Mouse (Mus musculus) adrenal gland, postnatal 36 days (tissue): ENCODE results near the gene Paqr7. TPM values are rescaled to one million over a fixed set of nuclear protein-coding genes. Genes with fewer than 3 reads are reported as not detected.
"Not testable (repeated sequence)": the region's sequence is repeated elsewhere in the genome, so short reads cannot be mapped to it uniquely, and the experiment has no call there.

ENCODE experiments used
- DNase-seq, 2 experiments: peaks; one replicate each; pipeline ENCODE4 v3.0.0; 2021; ENCODE audit warnings: mixed read lengths in 1 of 2
- total RNA-seq, 2 experiments: library from RNA; stranded (reverse); gene quantifications; 2 replicates each; pipeline ENCODE4 v1.2.3; 2021

Paqr7 gene
- total RNA-seq, 2 experiments from 2014 or later = 38.7 to 56.9 TPM

DNA sequence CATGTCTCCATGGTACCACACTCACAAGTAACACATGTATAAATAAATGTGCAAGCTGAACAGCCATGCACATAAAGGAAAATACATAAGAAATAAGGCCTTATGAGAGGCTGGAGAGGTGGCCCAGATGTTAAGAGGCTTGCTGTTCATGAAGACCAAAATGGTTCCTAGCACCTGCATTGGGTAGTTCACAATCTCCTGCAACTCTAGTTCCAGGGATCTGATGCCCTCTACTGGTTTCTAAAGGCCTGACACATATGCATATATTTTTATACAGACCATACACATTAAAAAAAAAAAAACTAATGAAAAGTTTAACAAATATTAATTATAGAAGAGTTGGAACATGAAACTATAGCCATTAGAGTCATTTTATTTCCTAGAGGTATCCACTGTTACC is 25.0 kb upstream of the Paqr7 start:
- no peak for DNase-seq

DNA sequence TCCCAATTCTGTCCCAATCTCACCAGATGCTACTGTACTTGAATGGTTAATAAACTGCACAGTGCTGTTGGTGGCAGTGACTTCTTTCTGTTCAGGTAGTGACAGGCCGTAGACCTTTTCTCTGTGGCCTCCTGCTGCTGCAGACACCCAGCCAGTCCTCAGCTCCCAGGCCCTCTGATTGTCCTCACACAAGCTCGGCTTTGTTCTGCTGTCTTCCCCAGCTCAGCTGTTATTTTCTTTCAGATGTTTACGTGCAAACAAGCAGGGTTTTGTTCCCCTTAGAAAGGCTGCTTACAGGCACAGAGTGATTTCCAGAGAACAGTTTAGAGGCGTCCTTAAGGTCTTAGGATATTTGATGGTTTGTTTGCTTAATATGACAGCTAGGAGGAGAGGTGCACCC is 22.7 kb upstream of the Paqr7 start:
- DNase-seq = no peak

DNA sequence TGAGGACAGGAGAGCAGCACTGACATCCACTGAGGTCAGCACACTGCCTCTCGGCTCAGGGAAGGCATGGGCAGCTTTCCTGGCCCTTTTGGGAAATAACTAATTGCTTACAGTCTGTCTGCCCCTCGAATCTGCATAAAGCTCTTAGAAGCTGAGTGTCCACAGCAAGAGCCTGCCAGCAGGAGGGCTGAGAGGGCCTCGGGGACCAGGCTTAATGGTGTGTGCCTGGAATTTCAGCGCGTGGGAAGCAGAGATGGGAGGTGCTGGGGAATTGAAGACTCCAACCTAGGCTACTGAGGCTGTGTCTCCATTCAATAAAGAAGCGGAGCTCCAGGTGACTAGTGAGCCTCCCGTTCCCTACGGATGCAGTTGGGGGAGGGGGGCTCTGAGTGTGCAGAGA is 22.3 kb upstream of the Paqr7 start:
- no peak for DNase-seq

DNA sequence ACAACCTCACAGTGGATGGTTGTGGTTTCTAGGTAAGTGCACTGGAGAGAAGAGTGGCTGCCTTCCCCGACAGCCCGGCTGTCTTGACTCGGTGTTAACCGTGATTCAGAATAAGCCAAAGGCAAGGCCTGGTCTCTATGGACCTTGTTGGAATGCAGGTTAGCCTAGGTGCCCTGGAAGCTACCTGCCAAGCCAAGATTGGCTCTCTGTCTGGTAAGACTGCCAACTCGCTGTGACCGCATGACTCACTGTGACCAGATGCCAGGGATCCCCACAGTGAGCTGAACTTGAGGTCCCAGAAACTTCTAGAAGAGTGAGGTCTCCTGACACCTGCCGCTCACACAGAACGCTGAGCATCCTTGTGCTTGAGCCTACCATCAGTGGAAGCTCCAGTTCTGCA is 19.6 kb upstream of the Paqr7 start:
- DNase-seq = no peak

DNA sequence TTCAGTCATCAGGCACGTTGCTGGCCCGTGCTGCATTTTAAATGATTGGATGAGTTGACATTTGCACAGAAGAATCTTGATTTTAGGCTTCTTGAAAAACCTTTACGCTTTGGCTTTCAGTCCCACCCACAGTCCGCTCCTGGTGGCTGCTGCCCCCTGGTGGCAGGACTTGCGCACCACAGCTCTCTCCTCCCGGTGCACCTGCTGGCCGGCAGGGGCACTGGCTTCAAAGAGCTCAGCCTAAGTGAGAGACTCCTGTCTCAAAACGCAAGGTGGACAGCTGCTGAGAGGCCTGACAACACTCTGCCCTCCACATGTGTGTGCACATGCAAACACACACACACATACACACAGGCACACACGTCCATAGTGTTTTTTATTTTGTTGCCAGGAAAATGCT is 18.5 kb upstream of the Paqr7 start:
- DNase-seq = peak; percentile 93 to 94

DNA sequence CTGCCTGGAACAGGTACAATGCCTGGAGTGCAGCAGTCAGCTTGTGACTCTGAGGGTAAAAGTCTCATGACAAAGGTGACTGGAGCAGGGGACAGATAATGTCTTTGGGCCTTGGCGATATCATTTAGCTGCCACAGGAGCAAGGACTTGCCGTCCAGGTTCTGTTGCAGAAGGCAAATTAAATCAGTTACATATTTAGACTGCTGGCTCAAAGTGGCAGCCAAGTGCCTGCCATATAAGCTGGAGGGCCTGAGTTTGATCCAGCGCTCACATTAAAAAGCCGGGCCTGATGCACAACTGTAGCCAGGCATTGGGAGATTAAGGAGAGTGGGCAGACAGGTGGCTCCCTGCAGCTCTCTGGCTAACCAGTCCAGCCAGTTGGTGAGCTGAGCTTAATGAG is 16.7 kb upstream of the Paqr7 start:
- DNase-seq = no peak

DNA sequence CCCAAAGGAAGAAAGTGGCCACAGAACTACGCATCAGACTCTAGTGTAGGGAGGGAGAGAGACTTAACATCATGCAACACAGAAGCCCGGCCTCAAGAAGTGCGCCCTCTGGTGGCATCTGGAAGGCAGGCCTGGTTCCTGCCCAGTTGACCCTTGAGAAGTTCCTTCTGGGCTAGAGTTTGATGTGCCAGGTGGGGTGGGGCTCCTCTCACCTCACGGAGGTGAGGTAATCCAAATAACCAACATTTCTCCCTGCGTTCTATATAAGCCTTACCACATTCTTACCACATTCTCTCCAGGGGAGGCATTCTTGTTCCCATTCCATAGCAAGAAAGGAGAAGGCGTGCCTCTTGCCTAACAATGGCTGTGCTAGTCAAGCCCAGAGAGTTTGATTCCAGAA is 15.6 kb upstream of the Paqr7 start:
- peak; percentile 82 to 87 for DNase-seq

DNA sequence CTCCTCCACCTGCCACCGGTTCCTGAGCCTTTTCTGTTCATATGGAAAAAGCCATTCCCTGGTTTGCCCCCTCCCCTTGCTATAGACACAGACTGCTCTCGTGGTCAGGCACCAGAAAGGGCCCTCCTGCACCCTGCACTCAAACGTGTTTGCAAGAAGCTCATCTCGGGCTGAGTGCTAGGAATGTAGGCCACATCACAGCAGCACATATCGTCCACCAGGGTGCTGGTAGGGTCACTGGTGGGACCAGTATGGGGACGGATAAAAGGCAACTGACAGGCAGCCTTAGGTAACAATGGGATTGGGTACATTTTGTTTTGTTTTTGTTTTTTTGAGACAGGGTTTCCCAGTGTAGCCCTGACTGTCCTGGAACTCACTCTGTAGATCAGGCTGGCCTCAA is 15.2 kb upstream of the Paqr7 start:
- no peak for DNase-seq

DNA sequence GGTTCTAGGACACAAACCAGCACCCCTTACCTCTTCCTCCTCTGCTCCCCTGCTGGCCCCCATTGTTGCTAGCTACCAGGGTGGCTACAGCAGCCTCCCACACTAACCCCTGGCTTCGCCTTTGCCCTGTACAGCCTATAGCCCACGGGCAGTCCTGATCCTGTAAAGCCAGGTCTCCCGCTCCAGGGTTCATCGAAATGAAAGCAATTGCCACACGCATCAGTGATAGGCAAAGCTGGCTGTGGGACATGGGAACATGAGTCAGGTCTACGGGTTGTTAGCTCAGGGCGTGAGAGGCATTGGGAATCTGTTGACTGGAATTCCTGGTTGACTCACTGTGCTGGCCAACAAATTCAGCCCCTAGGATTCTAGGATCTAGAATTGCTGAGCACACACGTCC is 14.1 kb upstream of the Paqr7 start:
- no peak for DNase-seq

DNA sequence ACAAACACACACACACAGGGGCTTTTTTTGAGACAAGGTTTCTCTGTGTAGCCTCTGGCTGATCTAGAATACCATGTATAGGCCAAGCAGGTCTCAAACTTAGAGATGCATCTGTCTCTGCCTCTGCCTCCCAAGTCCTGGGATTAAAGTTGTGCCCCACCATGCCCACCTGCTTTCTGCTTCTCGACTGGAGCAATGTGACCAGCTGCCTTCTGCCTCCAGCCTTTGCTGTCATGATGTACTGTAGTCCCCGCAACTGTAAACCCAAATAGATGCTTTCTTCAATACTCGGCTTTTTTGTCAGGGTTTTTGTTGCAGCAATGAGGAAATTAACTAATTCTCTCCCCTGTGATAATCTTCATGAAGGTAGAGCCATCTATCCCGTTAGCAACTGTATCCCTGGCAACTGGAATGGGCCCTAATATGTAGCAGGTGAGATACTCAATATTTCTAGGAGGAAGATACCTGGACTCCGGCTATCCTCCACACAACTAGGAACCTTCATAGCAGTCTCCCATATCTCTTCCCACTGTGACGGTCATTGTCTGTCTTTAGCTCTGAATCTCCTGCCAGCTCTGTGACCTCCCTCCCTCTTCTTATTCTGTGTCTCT is 13.3 kb upstream of the Paqr7 start:
- no peak for DNase-seq

DNA sequence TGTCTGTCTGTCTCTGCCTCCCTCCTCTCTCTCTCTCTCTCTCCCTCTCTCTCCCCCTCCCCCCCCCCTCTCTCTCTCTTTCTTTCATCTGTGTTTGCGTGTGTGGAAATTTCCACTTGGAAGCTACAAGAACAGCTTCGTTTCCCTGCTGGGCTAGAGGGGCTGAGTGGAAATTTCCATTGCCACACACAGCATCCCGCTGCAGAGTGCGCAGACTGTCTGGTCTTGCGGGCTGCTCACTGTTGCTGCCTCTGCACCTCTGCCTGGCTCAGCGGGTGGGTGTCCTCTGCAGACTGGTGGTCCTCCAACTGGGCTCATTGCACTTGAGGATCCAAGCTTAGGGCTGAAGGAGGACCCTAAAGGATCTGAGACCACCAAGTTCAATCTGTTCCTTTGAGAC is 12.8 kb upstream of the Paqr7 start:
- peak; percentile 70 to 73 for DNase-seq

DNA sequence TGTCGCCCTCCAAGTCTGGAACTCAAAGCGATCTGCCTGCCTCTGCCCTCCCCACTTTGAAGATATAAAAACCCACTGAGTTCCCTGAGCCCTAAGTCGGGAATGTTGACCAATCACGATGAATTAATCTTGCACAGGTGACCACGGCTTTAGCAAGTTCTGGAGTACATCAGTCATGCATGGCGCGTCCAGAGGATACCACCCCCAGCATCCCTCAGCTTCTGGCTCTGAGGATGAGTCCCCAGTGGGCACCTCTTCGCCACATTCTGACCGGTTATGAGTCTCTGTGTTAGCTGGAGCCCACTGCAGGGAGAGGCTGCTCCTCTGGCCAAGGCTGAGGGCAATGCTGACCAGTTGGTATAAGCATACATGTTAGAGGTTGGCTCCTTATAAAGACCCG is 12.3 kb upstream of the Paqr7 start:
- no peak for DNase-seq

DNA sequence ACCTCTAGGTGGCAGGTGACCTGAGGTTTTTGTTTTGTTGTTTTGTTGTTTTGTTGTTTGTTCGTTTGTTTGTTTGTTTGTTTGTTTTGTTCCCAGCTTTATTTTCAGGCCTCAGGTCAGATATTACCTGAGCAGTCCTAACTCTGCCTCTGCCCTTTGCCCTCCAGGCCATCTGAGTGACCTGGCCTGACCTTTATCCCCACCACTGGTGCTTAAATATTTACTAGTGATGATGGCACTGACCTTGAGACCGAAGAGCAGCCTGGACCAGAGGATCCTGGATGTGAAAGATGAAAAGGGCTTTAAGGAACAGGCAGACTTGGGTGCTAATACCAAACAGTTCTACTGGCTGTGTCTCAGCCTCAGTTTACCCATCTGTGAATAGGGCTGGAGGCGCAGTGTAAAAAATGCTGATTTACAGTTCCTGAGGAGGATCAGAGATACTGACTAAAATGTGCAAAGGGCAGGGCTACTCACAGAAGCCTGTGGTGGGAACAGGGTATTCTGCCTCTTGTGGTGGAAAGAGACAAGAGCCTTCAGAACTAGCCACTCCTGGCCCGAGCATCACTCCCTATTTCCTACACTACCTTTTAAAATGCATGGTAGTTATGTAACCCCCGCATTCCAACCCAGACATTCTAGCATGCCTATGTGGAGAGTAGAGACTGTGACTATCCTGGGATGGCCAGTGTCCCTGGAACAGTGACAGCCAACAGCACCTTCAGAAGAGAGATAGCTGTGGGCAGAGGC is 11.2 kb upstream of the Paqr7 start:
- DNase-seq = no peak

DNA sequence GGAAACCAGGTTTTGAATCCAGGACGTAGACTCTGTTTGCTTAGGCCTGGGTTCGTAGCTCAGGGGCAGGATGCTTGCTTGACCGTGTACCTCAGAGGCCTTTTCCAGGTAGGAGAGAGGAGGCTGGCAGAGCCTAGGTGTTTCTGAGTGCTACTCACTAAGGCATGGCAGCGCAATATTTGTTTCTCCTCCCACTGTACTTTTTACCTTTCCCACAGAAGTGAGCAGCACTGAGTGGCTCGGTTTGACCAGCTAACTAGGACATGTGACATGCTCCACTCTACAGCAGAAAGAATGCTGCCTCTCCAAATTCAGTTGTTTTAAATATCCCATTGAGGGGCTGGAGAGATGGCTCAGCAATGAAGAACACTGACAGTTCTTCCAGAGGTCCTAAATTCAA is 8.3 kb upstream of the Paqr7 start:
- no peak for DNase-seq

DNA sequence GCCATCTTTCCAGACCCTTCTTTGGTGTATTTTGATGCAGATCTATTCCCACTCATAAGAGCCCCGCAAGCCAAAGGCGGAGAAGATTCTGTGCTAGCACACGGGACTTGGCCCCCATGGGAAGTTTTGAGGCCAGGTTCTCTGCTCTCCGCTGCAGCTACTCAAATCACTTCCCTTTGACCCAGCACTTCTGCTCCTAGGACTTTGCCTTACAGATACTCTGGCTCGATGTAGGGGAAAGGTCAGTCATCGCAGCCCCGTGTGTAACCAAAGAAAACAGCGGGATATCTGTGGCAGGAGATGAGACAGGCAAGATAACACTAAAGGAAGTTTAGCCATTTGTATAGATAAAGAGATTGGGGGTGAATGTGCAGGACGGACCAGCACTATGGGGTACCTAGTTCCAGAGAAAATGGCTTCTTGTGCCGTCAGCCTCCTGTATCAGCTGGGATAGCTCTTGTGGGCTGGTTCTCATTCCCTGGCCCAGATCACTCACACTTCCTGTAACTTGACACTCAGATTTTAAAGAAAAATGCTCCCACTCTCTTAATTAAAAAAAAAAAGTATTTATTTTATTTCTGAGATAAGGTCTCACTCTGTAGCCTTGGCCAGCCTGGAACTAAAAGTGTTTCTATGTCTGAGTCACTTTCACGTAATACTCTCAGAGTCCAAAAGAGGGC is 6.4 kb upstream of the Paqr7 start:
- DNase-seq = no peak

DNA sequence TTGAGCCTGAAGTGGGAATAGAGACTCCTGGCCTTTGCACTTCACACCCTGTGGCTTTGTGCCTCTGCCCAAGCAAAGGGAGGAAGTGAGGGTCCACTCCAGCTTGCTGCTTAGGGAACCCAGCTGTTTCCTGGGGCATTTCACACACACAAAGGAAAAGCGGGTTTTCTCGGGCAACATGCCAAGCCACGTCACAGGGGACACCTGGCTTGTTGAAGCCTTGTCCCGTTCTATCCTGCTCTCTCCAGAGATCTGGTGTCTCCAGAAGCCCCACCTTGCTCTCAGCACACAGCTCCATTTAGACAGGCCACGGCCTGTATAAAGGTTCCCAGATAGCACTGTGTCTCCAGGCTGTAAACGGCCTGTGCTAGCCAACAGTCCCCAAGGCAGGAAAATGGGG is 4.8 kb upstream of the Paqr7 start:
- DNase-seq = no peak

DNA sequence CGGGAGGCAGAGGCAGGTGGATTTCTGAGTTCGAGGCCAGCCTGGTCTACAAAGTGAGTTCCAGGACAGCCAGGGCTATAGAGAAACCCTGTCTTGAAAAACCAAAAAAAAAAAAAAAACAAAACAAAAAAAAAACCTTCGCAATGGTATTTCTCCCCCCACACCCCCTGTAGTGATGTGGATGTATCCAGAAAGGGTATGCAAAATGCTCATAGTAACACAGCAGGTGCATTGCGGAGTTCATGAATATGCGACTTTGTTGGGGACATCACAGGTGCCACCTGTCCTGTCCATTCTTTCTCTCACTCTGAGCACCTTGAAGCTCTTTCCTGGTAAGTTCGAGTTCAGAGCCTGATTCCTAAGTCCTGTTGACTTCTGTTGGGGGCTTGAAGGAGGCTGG is 2.3 kb upstream of the Paqr7 start:
- DNase-seq = not testable (repeated sequence)

DNA sequence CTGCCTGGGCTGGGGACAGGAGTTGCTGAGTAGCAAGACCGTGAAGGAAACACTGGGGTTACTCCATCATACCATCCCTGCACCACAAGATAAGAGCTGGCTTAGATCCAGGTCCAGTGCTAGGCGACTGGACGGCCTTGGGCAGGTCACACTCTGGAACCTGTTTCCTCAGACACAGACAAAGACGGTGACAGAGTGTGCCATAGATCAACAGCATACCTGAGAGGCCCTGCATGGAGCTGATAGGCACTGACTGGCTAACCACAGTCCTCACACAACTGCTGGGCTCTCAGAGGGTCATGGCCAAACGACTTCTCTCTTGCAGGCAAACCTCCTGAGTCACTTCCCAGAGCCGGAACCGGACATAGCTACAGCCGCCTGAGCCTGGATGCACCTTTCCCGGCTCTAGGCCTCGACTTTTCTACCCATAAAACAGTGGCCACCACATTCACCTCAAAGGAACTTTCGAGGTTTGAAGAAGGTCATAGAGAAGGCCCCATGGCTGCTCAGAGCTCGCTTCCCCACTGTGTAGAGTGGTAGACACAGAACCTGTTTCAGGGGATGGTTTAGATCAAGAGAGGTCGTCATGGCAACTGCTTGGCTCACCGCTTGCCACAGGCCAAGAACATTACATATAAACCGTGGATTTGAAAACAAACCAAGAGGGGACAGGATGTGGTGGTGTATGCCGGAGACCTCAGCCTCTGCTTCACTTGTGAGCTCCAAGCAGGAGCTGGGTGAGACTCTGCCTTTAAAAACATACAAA is 1.5 kb upstream of the Paqr7 start:
- DNase-seq = peak; percentile 72 to 76

DNA sequence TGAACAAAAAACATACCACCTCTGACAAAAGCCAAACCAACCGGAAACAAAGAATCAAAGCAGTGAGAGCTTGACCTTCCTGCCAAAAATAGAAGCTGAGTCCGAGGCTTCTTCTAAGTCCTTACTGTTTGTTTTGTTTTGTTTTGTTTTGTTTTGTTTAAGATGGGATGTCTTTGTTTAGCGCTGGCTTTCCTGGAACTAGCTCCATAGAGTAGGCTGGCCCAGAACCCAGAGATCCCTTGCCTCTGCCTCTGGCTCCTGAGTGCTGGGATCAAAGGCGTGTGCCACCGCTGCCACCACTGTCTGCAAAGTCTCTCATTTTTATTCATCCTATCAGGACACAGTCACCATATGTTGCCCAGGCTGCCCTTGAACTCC is 962 bp upstream of the Paqr7 start:
- no peak for DNase-seq

DNA sequence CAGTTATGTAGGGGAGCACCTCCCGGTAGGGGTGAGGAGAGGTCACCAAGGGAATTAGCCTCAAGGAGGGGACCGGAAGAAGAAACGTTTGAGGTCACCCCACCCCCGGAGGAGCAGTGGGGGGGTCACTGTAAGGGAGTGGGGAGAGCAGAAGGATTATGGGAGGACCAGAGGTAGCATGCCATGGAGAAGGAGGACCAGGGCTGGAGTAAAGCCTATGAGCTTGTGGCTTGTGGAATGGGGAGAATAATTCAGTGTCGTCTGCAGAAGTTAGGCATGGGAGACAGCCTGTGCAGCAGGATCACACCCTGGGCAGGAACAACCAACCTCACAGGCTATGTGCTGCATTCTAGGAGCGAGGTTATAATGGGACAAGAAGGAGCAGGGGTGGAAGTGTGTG is 726 bp downstream of the Paqr7 start:
- DNase-seq = no peak

DNA sequence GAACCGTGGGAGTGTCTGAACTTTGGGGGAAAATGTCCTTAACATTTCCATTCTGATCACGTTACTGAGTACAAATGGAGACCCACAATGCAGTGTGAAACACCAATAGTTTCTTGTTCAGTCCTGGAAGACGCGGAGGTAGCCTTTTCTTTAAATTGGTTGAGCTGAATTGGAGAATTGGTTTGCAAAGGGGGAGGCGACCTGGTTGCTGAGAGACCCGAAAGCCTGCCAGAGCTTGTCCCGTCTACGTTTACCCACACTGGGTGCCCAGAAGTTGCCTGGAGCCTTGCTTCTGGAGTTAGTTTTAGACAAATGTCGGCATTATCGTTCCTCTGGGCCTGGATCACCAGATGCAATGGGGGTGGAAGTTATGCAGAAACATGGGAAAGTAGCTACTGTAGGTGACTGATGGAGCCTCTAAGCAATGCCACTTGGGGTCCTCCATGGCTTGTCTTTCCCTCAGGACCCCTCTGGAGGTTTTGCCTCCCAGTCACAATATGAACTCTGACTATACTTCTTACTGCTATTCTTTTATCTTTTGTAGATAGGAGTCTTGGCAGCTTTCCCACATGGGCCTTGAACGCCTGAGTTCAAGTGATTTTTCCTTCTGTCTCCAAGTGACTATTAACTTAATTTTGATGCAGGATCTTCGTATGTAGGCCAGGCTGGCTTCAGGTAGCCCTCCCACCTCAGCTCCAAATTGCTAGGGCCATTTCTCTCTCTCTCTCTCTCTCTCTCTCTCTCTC is 1.7 kb downstream of the Paqr7 start:
- DNase-seq = peak; percentile 68 to 78

DNA sequence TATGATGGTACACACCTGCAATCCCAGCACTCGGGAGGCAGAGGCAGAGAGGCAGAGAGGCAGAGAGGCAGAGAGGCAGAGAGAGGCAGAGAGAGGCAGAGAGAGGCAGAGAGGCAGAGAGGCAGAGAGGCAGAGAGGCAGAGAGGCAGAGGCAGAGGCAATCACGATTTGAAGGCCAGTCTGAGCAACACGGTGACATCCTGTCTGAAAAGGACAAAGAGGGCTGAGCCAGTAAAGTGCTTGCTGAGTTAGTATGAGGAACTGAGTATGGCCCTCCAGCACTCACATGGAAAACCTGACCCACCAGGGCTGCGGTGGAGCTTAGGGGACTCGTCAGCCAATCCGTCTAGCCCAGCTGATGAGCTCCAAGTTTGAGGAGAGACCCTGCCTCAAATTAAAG is 2.5 kb downstream of the Paqr7 start:
- DNase-seq = peak in 1 of 2 experiments; percentile 39
